Mouse (Mus musculus): ENCODE measurements around the gene Prpf40a.

- TF ChIP-seq CTCF (IDR thresholded peaks at IDR 0.05; ENCODE audit: control insufficient read depth, insufficient read depth, insufficient read length) (no peak), MAX (IDR thresholded peaks at IDR 0.05) (no peak), CEBPB (IDR thresholded peaks at IDR 0.05; ENCODE audit: low read depth) (no peak)
These were observed 85.0 kb downstream of the Prpf40a start for GRCm38 (mm10) chr2:53106056-53106455.

Data from C2C12 (cell line).